Mouse (Mus musculus): ENCODE measurements around the gene Gm11596. TPM values are rescaled to one million over a fixed set of nuclear protein-coding genes. Genes with fewer than 3 reads are reported as not detected.
"Not testable (repeated sequence)": the region's sequence is repeated elsewhere in the genome, so short reads cannot be mapped to it uniquely, and the experiment has no call there.

Gm11596 gene
- total RNA-seq (2017): not detected in 2 replicates

GRCm38 (mm10) chr11:99793367-99793766 lies at the start of gene Gm11596:
Gene Gm11596 (minus strand): TSS chr11:99793467.
- no peak for ATAC-seq (replicated peaks; ENCODE audit: low read depth, poor library complexity, severe bottlenecking)

- ATAC-seq (replicated peaks; ENCODE audit: low read depth, poor library complexity, severe bottlenecking): no peak
Observed at GRCm38 (mm10) chr11:99842185-99842584, 48.9 kb upstream of the Gm11596 start.

GRCm38 (mm10) chr11:99837966-99838365 lies 44.7 kb upstream of the Gm11596 start, which contains the start of gene 2300003K06Rik:
Gene 2300003K06Rik (minus strand): TSS chr11:99838066.
- ATAC-seq (replicated peaks; ENCODE audit: low read depth, poor library complexity, severe bottlenecking): no peak

- ATAC-seq (replicated peaks; ENCODE audit: low read depth, poor library complexity, severe bottlenecking): not testable (repeated sequence)
Observed at GRCm38 (mm10) chr11:99815566-99815965, 22.3 kb upstream of the Gm11596 start, which contains the start of gene Gm11564. Gene Gm11564 (minus strand): TSS chr11:99815666.

- ATAC-seq (replicated peaks; ENCODE audit: low read depth, poor library complexity, severe bottlenecking): not testable (repeated sequence)
Observed at GRCm38 (mm10) chr11:99809792-99810191, 16.5 kb upstream of the Gm11596 start, which contains the start of gene Krtap4-13. Gene Krtap4-13 (minus strand): TSS chr11:99809892.

GRCm38 (mm10) chr11:99804346-99804745 lies 11.1 kb upstream of the Gm11596 start, which contains the start of gene Gm11554:
Gene Gm11554 (minus strand): TSS chr11:99804446.
- not testable (repeated sequence) for ATAC-seq (replicated peaks; ENCODE audit: low read depth, poor library complexity, severe bottlenecking)

GRCm38 (mm10) chr11:99798832-99799231 lies 5.6 kb upstream of the Gm11596 start, which contains the start of gene Gm11569:
Gene Gm11569 (minus strand): TSS chr11:99798932.
- not testable (repeated sequence) for ATAC-seq (replicated peaks; ENCODE audit: low read depth, poor library complexity, severe bottlenecking)

GRCm38 (mm10) chr11:99784900-99785299 lies 8.4 kb downstream of the Gm11596 start, which contains the start of gene Krtap4-9:
Gene Krtap4-9 (plus strand): TSS chr11:99785200.
- not testable (repeated sequence) for ATAC-seq (replicated peaks; ENCODE audit: low read depth, poor library complexity, severe bottlenecking)

GRCm38 (mm10) chr11:99780604-99781003 lies 12.7 kb downstream of the Gm11596 start, which contains the start of gene Krtap4-8:
Gene Krtap4-8 (minus strand): TSS chr11:99780704.
- ATAC-seq (replicated peaks; ENCODE audit: low read depth, poor library complexity, severe bottlenecking): no peak

- no peak for ATAC-seq (replicated peaks; ENCODE audit: low read depth, poor library complexity, severe bottlenecking)
Observed at GRCm38 (mm10) chr11:99778401-99778800, 14.9 kb downstream of the Gm11596 start.

GRCm38 (mm10) chr11:99772813-99773212 lies 20.5 kb downstream of the Gm11596 start, which contains the start of gene Gm11595:
Gene Gm11595 (minus strand): TSS chr11:99772913.
- ATAC-seq (replicated peaks; ENCODE audit: low read depth, poor library complexity, severe bottlenecking): not testable (repeated sequence)

GRCm38 (mm10) chr11:99768410-99768809 lies 24.9 kb downstream of the Gm11596 start:
- no peak for ATAC-seq (replicated peaks; ENCODE audit: low read depth, poor library complexity, severe bottlenecking)

GRCm38 (mm10) chr11:99758877-99759276 lies 34.4 kb downstream of the Gm11596 start:
- no peak for ATAC-seq (replicated peaks; ENCODE audit: low read depth, poor library complexity, severe bottlenecking)

- ATAC-seq (replicated peaks; ENCODE audit: low read depth, poor library complexity, severe bottlenecking): no peak
Observed at GRCm38 (mm10) chr11:99743985-99744384, 49.3 kb downstream of the Gm11596 start.

Other genes with a start within 250 kb of the Gm11596 start
- not detected in 2 replicates for gene Krtap3-3, start 242.6 kb downstream of the Gm11596 start, total RNA-seq (2017)
- gene Krtap3-2, start 236.6 kb downstream of the Gm11596 start, total RNA-seq (2017): not detected in 2 replicates
- not detected in 2 replicates for gene Gm11939, start 234.0 kb downstream of the Gm11596 start, total RNA-seq (2017)
- not detected in 2 replicates for gene Krtap3-1, start 226.8 kb downstream of the Gm11596 start, total RNA-seq (2017)
- not detected in 2 replicates for gene Krtap1-5, start 212.5 kb downstream of the Gm11596 start, total RNA-seq (2017)
- gene Krtap1-4, start 209.8 kb downstream of the Gm11596 start, total RNA-seq (2017): not detected in 2 replicates
- gene Krtap1-3, start 202.1 kb downstream of the Gm11596 start, total RNA-seq (2017): not detected in 2 replicates
- gene Krtap9-3, start 195.4 kb downstream of the Gm11596 start, total RNA-seq (2017): not detected in 2 replicates
- gene Gm11938, start 190.2 kb downstream of the Gm11596 start, total RNA-seq (2017): not detected in 2 replicates
- gene Gm11937, start 183.3 kb downstream of the Gm11596 start, total RNA-seq (2017): not detected in 2 replicates
- not detected in 2 replicates for gene Krtap2-4, start 178.6 kb downstream of the Gm11596 start, total RNA-seq (2017)
- not detected in 2 replicates for gene Gm11562, start 173.0 kb downstream of the Gm11596 start, total RNA-seq (2017)
- gene Krtap4-1, start 165.2 kb downstream of the Gm11596 start, total RNA-seq (2017): not detected in 2 replicates
- not detected in 2 replicates for gene Krtap4-2, start 158.4 kb downstream of the Gm11596 start, total RNA-seq (2017)
- not detected in 2 replicates for gene Krtap4-7, start 149.4 kb downstream of the Gm11596 start, total RNA-seq (2017)
- gene Gm11555, start 143.2 kb downstream of the Gm11596 start, total RNA-seq (2017): not detected in 2 replicates
- not detected in 2 replicates for gene Gm11563, start 134.5 kb downstream of the Gm11596 start, total RNA-seq (2017)
- not detected in 2 replicates for gene Krtap4-6, start 127.5 kb downstream of the Gm11596 start, total RNA-seq (2017)
- not detected in 2 replicates for gene Gm14190, start 102.7 kb downstream of the Gm11596 start, total RNA-seq (2017)
- not detected in 2 replicates for gene Gm14180, start 59.2 kb downstream of the Gm11596 start, total RNA-seq (2017)
- not detected in 2 replicates for gene Gm11595, start 20.6 kb downstream of the Gm11596 start, total RNA-seq (2017)
- not detected in 2 replicates for gene Krtap4-8, start 12.8 kb downstream of the Gm11596 start, total RNA-seq (2017)
- not detected in 2 replicates for gene Krtap4-9, start 8.3 kb downstream of the Gm11596 start, total RNA-seq (2017)
- not detected in 2 replicates for gene Gm11569, start 5.5 kb upstream of the Gm11596 start, total RNA-seq (2017)
- not detected in 2 replicates for gene Gm11554, start 11.0 kb upstream of the Gm11596 start, total RNA-seq (2017)
- not detected in 2 replicates for gene Krtap4-13, start 16.4 kb upstream of the Gm11596 start, total RNA-seq (2017)
- gene Gm11564, start 22.2 kb upstream of the Gm11596 start, total RNA-seq (2017): not detected in 2 replicates
- not detected in 2 replicates for gene 2300003K06Rik, start 44.6 kb upstream of the Gm11596 start, total RNA-seq (2017)
- not detected in 2 replicates for gene Krtap4-16, start 58.1 kb upstream of the Gm11596 start, total RNA-seq (2017)
- gene Gm11568, start 64.5 kb upstream of the Gm11596 start, total RNA-seq (2017): not detected in 2 replicates
- gene Gm11559, start 71.0 kb upstream of the Gm11596 start, total RNA-seq (2017): not detected in 2 replicates
- gene Krtap9-1, start 79.9 kb upstream of the Gm11596 start, total RNA-seq (2017): not detected in 2 replicates
- not detected in 2 replicates for gene Gm11567, start 85.7 kb upstream of the Gm11596 start, total RNA-seq (2017)
- gene Krtap31-1, start 114.5 kb upstream of the Gm11596 start, total RNA-seq (2017): not detected in 2 replicates
- gene Gm11565, start 121.3 kb upstream of the Gm11596 start, total RNA-seq (2017): not detected in 2 replicates
- not detected in 2 replicates for gene Krtap31-2, start 142.8 kb upstream of the Gm11596 start, total RNA-seq (2017)
- not detected in 2 replicates for gene Krtap9-5, start 155.0 kb upstream of the Gm11596 start, total RNA-seq (2017)
- not detected in 2 replicates for gene Krtap29-1, start 185.6 kb upstream of the Gm11596 start, total RNA-seq (2017)
- not detected in 2 replicates for gene Krtap16-1, start 193.1 kb upstream of the Gm11596 start, total RNA-seq (2017)
- gene Krtap17-1, start 200.5 kb upstream of the Gm11596 start, total RNA-seq (2017): not detected in 2 replicates
- gene Krt33a, start 222.7 kb upstream of the Gm11596 start, total RNA-seq (2017): not detected in 2 replicates
- not detected in 2 replicates for gene Krt33b, start 236.4 kb upstream of the Gm11596 start, total RNA-seq (2017)
- not detected in 2 replicates for gene Krt34, start 248.1 kb upstream of the Gm11596 start, total RNA-seq (2017)

All from common myeloid progenitor, adult 5-6 weeks (primary cell).